Mouse (Mus musculus): ENCODE results near the gene Ccl22. TPM values are rescaled to one million over a fixed set of nuclear protein-coding genes. Genes with fewer than 3 reads are reported as not detected.
A peak's percentile ranks its signal among the peaks of the same experiment; 100 is the strongest.

Gene Ccl22
- total RNA-seq, 2 experiments from 2014 or later, result not detected

DNA sequence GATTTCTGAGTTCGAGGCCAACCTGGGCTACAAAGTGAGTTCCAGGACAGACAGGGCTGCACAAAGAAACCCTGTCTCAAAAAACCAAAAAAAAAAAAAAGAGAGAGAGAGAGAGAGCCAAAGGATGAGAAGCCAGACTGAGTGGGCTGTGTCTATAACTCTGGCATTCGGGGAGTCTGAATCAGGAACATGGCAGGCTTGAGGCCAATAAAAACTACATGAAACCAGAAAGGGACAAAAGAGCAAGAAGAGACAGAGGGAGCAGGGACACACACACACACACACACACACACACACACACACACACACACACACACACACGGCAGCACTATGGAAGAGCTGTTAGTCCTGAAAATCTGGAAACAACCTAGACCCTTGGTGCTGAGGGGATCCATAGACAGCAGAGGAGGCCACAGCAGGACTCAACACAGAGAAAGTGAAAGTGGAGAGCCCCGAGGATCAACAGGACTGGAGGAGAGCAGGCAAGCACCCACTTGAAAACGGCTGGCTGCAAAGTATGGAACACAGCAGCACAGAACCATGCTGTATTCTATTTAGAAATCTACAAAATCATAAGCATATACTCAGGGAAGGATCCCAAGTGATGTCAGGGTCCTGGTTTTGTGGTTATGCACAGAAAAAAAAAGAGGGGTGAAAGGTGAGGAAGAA, 9.8 kb upstream of the Ccl22 start:
- DNase-seq, result peak; percentile 14

DNA sequence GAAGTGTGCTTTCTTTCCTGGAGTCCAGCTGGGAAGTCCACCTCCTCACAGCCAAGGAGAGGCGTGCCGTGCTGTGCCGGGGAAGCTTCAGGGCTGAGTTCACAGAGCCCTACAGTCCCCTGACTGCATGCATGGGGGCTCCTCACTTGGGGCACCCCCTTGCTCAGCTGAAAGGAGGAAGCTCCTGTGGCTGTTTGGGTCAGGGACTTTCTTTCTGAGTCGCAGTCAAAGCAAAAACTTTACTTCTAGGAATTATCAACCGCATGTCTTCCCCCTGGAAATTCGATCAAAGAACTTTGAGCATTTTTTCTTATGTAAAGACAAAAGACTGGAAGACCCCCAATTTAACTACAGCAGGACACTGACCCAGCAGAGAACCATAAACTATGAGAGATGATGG, 5.6 kb upstream of the Ccl22 start:
- no peak for DNase-seq

DNA sequence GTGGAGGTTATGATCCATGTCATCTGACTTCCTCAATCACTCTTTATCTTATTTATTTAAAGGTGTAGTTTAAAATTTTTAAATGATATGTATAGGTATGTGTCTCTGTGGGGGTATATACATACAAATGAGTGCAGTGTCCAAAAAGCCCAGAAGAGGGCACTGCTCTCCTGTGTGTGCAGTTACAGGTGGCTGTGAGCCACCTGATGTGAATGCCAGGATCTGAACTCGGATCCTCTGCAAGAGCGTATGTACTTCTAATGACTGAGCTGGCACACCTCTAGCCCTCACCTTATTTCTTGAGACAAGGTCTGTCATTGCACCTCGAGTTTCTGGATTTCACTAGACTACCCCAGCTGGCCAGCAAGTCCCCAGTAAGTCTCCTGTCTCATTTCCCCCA, 4.8 kb upstream of the Ccl22 start:
- no peak for DNase-seq

DNA sequence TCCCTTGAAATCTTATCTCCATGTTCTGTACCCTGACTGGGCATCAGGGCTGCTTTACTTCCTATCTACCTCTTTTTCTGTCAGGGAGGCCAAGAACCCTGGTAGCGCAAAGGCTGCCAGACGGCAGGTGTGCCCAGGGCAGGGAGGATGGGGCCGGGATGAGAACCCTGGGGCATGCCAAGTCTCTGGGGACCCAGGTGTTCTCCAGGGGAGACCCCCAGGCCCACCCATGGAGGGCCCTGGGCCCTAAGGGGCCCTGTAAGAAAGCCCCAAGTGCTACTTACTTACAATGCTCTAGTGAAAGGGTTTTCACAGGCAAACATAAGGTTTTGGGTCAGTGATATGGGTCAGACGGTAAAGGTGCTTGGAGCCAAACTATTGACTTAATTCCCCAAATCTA, 3.7 kb upstream of the Ccl22 start:
- no peak for DNase-seq

DNA sequence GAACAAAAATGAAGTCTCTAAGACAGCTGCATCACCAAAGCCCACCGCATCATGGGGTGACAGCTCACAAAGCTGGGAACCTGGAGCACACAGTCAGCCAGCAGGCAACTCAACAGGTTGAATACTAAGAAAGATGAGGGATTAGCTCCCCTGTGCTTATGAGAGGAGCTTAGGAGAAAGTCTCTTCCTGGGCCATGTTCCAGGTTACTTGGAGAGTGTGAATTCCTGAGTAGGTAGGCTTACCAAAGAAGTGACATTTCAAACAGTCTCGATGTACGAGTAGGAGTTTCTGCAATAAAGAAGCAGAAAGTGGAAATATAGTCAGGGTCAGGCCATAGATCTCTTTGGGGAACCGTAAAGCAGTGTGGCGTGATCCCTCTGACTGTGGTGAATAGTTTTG, 906 bp upstream of the Ccl22 start:
- no peak for DNase-seq

DNA sequence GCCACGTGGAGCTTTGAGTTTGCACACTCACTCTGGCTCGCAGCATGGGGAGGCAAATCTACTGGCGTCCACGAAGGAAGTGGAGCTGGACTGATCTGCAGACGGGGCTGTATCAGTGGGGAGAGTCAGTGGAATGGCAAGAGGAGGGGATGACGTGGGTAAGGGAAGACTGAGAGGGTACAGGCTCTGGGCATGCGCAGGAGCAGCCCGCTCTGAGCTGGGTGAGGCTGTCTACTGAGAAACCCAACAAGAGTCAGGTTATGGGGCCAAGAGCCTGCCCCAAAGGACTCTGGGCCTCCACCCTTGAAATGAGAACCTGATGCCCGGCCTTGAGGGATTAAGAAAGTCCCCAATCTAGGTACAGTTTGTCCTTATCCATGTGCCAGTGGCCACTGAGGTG, 418 bp upstream of the Ccl22 start:
- DNase-seq, result no peak

DNA sequence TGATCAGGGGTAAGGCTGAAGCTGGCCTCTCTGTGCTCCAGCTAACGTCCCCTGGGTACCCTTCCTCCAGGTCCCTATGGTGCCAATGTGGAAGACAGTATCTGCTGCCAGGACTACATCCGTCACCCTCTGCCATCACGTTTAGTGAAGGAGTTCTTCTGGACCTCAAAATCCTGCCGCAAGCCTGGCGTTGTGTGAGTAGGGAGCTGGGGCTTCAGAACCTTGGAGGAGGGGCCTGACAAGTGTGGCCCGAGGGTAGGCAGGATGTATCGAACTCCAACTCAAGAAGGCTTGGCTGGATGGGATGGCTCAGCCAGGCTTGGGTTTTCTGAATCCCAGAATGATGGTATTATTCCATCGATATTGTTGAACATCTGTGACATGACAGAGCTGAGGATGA, 1.4 kb downstream of the Ccl22 start:
- no peak for DNase-seq

DNA sequence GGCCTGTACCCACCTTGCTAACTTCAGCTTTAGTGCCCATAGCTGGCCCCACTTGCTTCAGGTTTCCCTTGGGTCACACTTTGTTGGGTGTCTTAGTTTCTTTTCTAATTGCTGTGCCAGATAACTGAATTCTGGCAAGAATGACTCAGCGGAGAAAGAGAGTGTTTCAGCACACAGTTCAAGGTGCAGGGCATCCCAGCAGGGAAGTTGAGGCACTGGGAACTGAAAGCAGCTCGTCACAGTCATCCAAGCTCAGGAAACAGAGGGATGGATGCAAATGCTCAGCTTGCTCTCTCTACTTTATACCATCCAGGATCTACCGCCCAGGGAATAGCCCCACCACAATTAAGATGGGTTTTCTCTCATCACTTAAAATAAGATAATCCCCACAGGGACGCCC, 3.0 kb downstream of the Ccl22 start:
- no peak for DNase-seq

DNA sequence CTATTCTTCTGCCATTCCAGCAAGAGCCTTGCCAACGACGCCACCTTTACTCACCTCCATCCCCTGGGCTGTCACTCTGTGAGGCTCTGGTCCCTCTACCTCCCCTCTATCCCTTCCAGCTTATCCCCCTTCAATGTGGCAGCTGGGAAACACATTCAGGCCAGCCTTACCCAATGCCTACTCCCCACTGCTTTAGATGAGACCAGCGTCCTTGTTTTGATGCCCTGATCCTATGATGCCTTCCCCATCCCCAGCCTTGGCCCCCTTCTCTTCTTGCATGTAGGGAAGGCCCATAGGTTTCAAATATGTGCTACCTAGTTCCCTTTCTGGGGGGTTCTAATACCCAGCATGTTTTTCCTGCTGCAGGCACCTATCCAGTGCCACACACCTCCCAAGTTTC, 4.6 kb downstream of the Ccl22 start:
- no peak for DNase-seq

DNA sequence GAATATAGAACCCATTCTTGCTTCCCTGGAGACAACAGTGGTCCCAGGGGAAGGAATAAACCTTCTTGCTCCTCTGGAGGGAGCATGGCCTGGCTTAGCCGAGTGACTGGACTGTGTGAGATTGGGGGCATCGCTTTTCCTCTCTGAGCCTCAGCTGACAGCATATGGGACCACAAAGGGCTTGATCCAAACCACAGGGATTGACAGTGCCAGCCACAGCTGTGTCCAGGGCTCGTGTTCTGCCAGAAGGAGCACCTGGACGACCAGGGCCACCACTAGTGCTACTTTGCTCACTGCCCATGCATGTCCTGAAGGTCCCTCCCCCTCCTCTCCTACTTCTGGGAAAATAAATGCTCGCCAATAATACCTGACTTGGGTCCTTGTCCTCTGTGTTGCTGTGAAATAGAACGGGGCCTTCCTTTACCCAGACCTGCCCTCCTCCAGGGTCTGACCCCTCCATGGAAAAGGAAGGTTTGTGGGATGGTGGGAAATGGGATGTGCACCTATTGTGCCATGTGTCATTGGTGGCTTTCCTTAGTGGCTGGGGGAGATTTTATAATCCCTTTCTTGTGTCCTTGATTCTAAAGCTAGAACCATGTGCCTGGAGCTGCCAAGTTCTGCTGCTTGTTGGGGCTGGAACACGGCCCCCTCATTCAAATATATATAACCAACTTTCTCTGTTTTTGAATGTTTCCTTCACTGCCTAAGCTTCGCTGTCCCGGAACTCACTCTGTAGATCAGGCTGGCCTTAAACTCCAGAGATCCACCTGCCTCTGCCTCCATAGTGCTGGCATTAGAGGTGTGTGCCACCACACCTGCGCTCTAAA, 5.8 kb downstream of the Ccl22 start:
- no peak for DNase-seq

DNA sequence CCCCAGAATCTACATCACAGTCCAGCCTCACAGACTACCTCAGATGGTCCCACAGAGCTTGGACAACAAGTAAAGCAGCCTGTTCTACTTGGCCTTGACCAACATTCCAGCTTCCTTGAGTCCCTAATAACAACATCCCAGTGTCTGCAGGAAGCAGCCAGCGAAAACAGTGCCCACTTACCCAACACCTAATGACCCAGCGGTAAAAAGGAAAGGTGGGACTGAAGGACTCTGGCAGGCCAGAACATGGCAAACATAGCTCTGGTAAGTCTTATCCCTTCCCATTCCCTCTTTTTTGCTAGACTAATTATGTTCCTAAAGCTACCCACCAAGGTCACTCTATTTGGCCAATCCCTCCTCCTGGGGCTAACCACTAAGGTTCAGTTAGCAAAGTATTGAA, 8.6 kb downstream of the Ccl22 start:
- DNase-seq, result no peak

DNA sequence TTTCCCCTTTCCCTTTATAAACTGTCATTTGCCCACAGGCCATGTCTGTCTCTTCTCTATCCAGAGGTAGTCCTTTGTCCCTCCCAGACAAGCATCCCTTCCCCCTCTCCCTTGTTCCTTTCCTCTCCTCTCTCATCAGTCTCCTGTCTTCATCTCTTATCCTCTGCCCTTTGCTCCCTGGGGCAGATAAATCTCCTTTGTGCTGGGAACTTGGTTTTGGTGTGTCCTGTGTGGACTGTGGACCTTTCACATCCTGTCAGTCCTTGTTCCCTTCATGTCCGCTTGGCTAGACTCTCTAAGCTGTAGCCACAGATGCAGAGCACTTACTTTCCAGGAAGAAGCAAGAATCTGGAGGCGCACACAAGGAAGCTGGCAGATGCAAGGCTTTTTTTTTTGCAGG, 9.1 kb downstream of the Ccl22 start:
- DNase-seq, result no peak

DNA sequence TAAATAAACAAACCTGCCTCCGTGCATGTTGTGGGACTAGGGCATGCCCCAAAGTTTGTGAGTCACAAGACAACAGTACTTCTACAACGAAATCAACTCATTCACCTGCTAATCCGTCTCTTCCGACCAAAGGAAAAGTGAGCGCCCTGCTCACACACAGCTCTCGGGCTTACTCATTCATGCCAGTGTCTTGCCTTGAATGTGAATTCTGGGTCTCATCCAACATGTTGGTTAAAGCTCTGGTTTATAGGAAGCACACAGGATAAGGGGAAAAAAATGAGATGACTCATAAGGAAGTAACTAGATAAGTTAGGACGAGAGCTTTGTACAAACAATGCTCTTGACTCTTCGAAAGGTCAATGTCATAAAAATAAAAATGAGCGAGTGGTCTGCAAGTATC, 21.6 kb downstream of the Ccl22 start:
- no peak for DNase-seq

DNA sequence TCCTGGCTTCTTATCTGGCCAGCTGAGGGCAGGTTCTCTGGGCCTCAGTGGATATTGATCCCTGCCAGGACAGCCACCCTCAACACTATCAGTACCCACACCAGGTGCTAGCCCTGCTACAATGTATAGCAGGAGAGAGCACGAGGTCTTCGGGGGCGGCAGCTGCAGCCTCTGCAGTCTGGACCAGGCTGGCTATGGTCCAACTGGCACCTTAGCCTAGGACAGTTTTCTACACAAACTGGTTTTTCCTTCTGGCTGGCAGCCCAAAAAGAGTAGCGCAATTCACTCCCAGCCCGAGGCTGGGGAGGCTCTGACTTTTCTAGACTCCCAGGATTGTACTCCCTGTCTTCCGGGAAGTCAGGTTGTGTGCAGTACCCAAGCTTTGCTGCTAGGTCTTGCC, 25.6 kb downstream of the Ccl22 start:
- DNase-seq, result peak; percentile 17

DNA sequence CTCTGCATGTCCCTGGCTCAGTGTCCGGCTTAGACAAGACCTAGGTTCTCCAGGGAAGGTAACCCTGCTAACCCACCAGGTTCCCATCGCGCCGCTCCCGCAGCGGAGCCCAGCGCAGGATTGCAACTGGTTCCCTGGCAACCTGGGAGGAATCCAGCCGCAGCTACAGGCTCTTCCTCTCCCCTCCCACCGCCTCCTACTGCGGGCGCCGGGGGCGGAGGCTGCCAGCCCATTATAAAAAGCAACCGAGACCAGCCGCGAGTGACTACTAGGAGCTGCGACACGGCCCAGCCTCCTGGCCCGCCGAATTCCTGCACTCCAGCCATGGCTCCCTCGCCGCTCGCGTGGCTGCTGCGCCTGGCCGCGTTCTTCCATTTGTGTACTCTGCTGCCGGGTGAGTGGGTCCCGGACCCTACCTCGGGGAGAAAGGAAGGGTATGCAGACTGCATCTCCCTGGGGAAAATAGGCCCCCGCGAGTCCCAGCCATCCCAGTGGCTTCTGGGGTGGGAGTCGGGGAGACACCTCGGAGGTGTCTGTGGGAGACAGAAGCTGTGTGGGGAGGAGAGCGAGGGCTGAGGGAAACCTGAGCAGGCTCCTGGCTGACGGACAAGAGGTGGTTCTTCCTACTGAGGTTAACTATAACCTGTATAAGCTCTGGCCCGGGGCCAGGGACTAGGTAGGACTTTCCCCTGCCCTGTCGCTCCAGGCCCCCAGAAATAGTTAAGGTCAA, 26.7 kb downstream of the Ccl22 start, which contains the start of gene Cx3cl1:
Gene Cx3cl1, plus strand, starts transcription at position 69 of the 730 bp plus-strand sequence.
- DNase-seq, result peak; percentile 77

DNA sequence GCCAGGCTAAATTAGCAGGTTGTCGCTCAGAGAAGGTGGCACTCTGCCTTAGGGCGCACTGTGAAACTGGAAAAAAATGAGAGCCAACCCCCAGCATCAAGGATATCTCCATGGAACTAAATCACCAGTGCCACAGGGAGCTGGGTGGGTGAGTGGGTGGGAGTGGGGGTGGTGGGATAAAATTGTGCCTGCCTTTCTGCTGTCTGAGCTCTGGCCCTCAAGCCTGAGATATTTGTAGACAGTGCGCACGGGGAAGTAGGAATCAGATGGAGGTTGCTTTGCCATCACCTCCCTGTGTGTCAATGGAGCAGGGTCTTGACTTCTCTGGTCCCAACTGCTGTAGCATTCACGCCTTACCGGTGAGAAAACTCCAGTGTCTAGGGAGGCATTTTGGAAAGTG, 27.7 kb downstream of the Ccl22 start:
- DNase-seq, result no peak

DNA sequence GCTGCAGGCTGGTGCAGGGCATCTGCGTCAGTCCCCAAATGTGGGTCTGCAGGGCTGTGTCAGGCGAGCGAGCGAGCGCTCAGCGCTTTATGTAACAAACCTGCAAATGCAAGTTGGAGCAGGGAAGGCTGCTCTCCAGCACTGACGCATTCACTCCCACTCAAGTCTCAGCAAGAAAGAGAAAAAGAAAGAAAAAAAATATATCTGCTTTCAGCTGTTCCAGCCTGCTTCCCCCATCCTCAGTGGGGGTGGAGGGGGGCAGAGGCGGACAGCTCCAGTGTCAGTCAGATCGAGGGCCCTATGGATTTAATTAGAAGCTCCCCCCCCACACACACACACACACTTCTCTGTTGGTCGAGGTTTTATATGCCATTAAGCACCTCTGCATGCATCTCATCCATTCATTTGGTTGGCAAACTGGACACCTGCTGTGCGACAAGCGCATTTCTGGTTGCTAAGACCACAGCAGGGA, 28.3 kb downstream of the Ccl22 start:
- DNase-seq, result no peak

DNA sequence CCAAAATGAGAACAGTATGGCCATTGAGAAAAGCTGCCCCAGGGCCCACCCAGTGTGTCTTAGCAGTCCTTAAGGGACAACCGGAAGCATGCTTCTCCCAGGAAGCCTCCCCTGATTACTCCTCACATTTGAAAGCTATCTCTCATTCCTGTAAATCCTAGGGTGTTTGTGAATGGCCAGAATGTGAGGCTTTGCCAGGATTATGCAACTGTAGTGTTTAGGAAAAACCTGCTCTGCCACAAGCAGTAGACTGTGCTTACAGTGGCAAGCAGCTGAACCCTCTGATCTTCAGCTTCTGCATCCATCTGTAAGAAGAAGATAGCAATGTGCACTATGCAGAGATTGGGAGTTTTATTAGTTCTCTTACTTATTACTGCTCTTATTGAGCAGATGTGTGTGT, 29.2 kb downstream of the Ccl22 start:
- DNase-seq, result no peak

DNA sequence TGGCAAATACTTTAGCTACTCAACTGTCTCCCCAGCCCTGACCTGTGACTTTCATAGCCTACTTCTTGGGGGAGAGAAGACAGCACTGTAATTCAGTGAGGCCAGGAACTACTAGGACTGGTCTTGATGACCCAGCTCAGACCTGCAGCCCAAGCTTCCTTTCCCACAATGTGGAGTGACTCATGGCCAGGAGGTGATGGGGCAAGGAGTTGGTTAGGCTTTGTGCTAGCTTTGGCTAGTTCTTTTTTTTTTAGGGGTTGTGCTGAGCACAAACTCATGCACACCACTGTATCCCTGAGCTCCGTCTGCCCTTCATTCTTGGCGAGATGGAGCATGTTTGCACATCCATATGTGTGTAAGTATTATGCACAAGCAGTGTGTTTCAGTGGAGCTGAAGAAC, 31.0 kb downstream of the Ccl22 start:
- DNase-seq, result no peak

DNA sequence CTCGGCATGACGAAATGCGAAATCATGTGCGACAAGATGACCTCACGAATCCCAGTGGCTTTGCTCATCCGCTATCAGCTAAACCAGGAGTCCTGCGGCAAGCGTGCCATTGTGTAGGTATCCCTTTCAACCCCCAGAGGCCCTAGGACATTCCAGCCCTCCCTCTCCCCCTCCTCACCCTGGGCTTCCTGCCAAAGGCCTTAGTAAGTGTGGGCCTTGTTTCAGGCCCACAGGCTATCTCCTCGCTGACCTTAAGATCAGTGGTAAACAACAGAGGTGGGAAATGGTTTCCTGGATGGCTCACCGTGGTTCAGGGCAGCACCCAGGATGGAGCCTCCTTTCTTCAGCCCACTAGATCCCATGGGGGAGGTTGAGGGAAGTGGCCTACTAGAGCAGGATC, 32.6 kb downstream of the Ccl22 start:
- peak; percentile 51 for DNase-seq

DNA sequence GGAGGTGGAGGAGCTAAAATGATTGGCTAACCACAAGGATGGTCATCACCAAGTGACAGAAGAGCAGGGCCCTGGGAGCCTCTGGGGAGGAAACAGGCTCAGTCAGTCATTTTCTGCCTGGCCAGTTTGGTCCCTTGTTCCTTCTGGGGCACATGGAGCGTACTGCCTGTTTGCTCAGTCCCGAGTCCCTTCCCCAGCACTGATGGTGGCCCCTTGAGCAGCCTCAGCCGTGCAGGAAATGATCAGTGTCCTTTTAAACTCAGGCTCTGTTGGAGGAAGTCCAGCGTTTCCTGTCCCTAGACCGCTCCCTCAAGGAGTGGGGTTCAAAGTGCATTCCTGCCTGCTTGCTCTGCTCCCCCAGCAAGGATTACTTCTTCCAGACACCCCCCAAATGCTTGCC, 33.1 kb downstream of the Ccl22 start:
- peak; percentile 45 for DNase-seq

DNA sequence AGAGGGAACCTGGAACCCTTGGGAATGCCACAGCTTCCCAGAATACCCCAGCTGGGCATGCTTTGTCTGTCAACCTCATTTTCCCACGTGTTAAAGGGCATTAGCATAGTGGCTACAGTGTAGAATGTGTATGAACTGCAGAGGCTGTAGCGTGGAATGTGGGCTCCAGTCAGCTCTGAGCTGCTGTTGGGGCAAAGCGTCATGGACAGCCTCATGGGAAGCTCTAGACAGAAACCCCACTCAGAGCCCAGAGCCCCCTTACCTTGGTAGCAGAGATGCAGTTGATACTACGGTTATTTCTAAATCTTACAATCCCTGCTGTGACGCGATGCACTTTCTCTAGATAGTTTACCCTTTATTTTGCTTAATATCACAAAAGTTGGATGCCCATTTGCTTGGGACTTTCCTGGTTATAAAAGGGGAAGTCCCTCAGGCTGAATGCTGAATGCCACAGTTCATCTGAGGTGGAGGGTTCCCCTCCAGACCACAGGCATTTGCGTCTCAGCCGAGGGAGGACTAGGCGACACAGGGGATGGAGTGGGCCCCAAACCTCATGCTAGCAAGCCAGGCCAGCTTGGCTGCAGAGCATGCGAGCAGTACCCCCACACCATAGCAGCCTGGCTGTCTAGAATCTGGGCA, 33.6 kb downstream of the Ccl22 start:
- no peak for DNase-seq

Measured in heart, postnatal 4 days (tissue).